Mouse (Mus musculus) testis, adult 2 months (tissue): ENCODE results near the gene Wsb2. TPM values are rescaled to one million over a fixed set of nuclear protein-coding genes. Genes with fewer than 3 reads are reported as not detected.

Experiments used
- H3K27ac ChIP-seq: fragments of 200-500 bp; 2 replicates; pipeline ENCODE4 v1.5.1; 2012; ENCODE audit warnings: low read depth, low read length; ENCODE audit not compliant: control insufficient read depth, insufficient read depth
- H3K27me3 ChIP-seq: fragments of 200-500 bp; 2 replicates; pipeline ENCODE4 v1.6.1; 2012; ENCODE audit warnings: mild to moderate bottlenecking, low read length, moderate library complexity; ENCODE audit not compliant: control insufficient read depth, insufficient read depth
- H3K36me3 ChIP-seq: fragments of 200-500 bp; 2 replicates; pipeline ENCODE4 v1.6.1; 2012; ENCODE audit warnings: mild to moderate bottlenecking, low read length; ENCODE audit not compliant: control insufficient read depth, insufficient read depth
- H3K4me1 ChIP-seq: fragments of 200-500 bp; 2 replicates; pipeline ENCODE4 v1.6.1; 2012; ENCODE audit warnings: low read length; ENCODE audit not compliant: control insufficient read depth, insufficient read depth
- H3K4me3 ChIP-seq: fragments of 200-500 bp; 2 replicates; pipeline ENCODE4 v1.5.1; 2012; ENCODE audit warnings: low read depth, mild to moderate bottlenecking, low read length, moderate library complexity, mixed read lengths; ENCODE audit not compliant: control insufficient read depth
- CTCF ChIP-seq: fragments of 200-500 bp; IDR thresholded peaks from 2 replicates; pipeline ENCODE4 v1.5.1; 2012; ENCODE audit warnings: low read depth, mild to moderate bottlenecking, inconsistent platforms, low read length, moderate library complexity; ENCODE audit not compliant: control insufficient read depth, insufficient read depth, insufficient replicate concordance
- POLR2A ChIP-seq: fragments of 200-500 bp; IDR thresholded peaks from 2 replicates; pipeline ENCODE4 v1.6.1; 2012; ENCODE audit warnings: low read depth, mild to moderate bottlenecking, inconsistent platforms, low read length, moderate library complexity; ENCODE audit not compliant: control insufficient read depth
- polyA plus RNA-seq: library from polyadenylated mRNA; depleted of rRNA; stranded (reverse); fragments of >200 nt; gene quantifications from 2 replicates; pipeline ENCODE4 v1.2.3, GENCODE M21; 2012

Wsb2 gene
- polyA plus RNA-seq, 1 experiment, result 56.3 TPM

GRCm38 (mm10) chr5:117357478-117358247 lies 559 bp downstream of the Wsb2 start:
- Histone ChIP-seq H3K4me3 (peak overlapping the region; percentile 85), H3K4me1 (peaks cover 22% of the 10 kb centered on the region), H3K36me3 (no peaks in the 10 kb centered on the region), H3K27me3 (no peaks in the 10 kb centered on the region; the same call in 1 of the 2 replicates), H3K27ac (peak overlapping the region; percentile 41)
- TF ChIP-seq POLR2A (no peak), CTCF (no peak)

DNA sequence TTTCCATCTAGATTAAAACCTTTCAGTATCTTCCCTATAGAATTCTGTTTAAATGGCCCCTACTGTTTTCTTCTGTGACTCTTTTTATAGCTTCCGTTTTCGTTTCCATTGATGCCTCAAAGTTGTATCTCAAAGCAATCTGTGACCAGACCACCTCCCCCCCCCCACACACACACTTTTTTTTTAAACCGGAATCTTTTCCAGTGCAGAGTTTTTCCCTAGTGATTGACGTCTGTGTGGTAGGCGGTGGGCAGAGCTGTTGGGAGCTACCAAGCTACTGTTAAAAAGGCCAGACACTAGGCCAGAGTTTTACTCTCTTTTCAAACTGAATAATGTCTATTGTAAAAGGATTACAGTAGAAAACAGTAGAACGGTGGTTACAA lies 1.1 kb downstream of the Wsb2 start:
- H3K4me3 ChIP-seq, result peak overlapping the region; percentile 85
- no peaks in the 10 kb centered on the region for H3K36me3 ChIP-seq
- peak overlapping the region; percentile 27; the same call in 1 of the 2 replicates for H3K27ac ChIP-seq
- no peaks in the 10 kb centered on the region; the same call in 1 of the 2 replicates for H3K27me3 ChIP-seq
- H3K4me1 ChIP-seq, result peaks cover 22% of the 10 kb centered on the region
- TF ChIP-seq POLR2A, result no peak
- TF ChIP-seq CTCF, result no peak

DNA sequence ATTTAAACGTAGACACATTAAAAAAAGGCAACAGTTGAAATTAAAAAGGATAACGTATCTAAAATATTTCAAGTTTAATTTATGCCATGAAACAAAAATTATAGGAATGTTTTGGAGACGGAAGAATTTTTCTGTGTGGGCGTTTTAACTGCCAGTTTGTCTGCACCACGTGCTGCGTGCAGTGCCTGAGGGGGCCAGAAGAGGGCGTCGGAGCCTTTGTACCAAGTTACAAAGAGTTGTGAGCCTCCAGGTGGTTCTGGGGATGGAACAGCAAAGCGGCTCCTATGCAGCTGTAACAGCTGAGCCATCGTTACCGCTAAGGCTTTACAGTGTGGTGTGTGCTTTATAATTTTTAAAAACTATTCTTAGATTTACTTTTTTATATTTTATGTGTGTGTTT lies 1.6 kb downstream of the Wsb2 start:
- TF ChIP-seq CTCF, result peak; percentile 86
- TF ChIP-seq POLR2A, result no peak
- Histone ChIP-seq H3K36me3 (no peaks in the 10 kb centered on the region), H3K27me3 (no peaks in the 10 kb centered on the region; the same call in 1 of the 2 replicates), H3K4me1 (peaks cover 25% of the 10 kb centered on the region), H3K27ac (no peak overlapping the region), H3K4me3 (no peak overlapping the region)

GRCm38 (mm10) chr5:117359497-117360227 lies 2.6 kb downstream of the Wsb2 start:
- TF ChIP-seq POLR2A (no peak), CTCF (no peak)
- peak overlapping the region; percentile 70 for H3K27ac ChIP-seq
- no peak overlapping the region for H3K4me3 ChIP-seq
- H3K36me3 ChIP-seq, result no peaks in the 10 kb centered on the region
- peaks cover 25% of the 10 kb centered on the region for H3K4me1 ChIP-seq
- H3K27me3 ChIP-seq, result no peaks in the 10 kb centered on the region; the same call in 1 of the 2 replicates

GRCm38 (mm10) chr5:117360228-117360515 lies 3.1 kb downstream of the Wsb2 start:
- H3K27me3 ChIP-seq, result no peaks in the 10 kb centered on the region; the same call in 1 of the 2 replicates
- TF ChIP-seq POLR2A (no peak), CTCF (no peak)
- H3K4me1 ChIP-seq, result peaks cover 25% of the 10 kb centered on the region
- H3K36me3 ChIP-seq, result no peaks in the 10 kb centered on the region
- H3K27ac ChIP-seq, result peak overlapping the region; percentile 70
- no peak overlapping the region for H3K4me3 ChIP-seq

- no peak for TF ChIP-seq POLR2A
- H3K4me3 ChIP-seq, result no peak overlapping the region
- no peaks in the 10 kb centered on the region for H3K36me3 ChIP-seq
- H3K27me3 ChIP-seq, result no peaks in the 10 kb centered on the region; the same call in 1 of the 2 replicates
- H3K27ac ChIP-seq, result peak overlapping the region; percentile 70
- H3K4me1 ChIP-seq, result peaks cover 25% of the 10 kb centered on the region
Observed at GRCm38 (mm10) chr5:117360631-117361541, 3.8 kb downstream of the Wsb2 start.

- Histone ChIP-seq H3K4me1 (peaks cover 22% of the 10 kb centered on the region), H3K27me3 (no peaks in the 10 kb centered on the region; the same call in 1 of the 2 replicates), H3K4me3 (no peak overlapping the region), H3K36me3 (no peaks in the 10 kb centered on the region), H3K27ac (no peak overlapping the region)
- TF ChIP-seq POLR2A, result no peak
- no peak for TF ChIP-seq CTCF
Observed at GRCm38 (mm10) chr5:117361590-117361989, 4.5 kb downstream of the Wsb2 start.
